Mouse (Mus musculus): Measurements from ENCODE around the gene Acsl6.

DNA sequence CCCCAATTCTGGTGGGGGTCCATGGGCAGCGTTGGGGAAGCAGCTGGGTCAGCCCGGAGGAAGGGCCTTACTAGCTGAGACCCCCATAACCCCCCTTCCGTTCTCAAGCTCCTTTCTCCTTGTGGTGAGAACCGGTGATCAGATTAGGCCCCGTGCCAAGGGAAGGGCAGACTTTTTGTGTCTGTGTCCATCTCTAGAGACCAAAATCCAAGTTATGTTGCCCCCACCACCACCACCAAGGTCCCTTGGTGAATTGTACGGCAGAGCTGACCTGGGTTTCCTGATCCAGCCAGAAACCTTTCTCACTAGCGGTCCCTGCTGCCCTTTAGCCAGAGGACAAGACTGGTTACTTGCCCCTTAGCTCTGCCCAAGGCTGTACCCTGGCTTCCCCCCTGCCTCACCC is 874 bp downstream of the Acsl6 start:
- TF ChIP-seq E2F4 (IDR thresholded peaks at IDR 0.05; ENCODE audit: insufficient read depth) (no peak), TCF12 (IDR thresholded peaks at IDR 0.05; ENCODE audit: insufficient read depth, poor library complexity, severe bottlenecking) (no peak)
